Mouse (Mus musculus): ENCODE data around the gene Enox1.

Gene Enox1

GRCm38 (mm10) chr14:77567120-77567519 is 410.6 kb downstream of the Enox1 start:
- no peak for DNase-seq (ENCODE audit: low spot score in 2 of 2)

GRCm38 (mm10) chr14:77574436-77574835 is 417.9 kb downstream of the Enox1 start:
- DNase-seq (ENCODE audit: low spot score in 2 of 2) = no peak

GRCm38 (mm10) chr14:77576411-77576810 is 419.8 kb downstream of the Enox1 start:
- DNase-seq (ENCODE audit: low spot score in 2 of 2) = no peak

- no peak for DNase-seq (ENCODE audit: low spot score in 2 of 2)
Observed at GRCm38 (mm10) chr14:77577481-77578251, 421.1 kb downstream of the Enox1 start.

GRCm38 (mm10) chr14:77578355-77578754 is 421.8 kb downstream of the Enox1 start:
- DNase-seq (ENCODE audit: low spot score in 2 of 2) = no peak

GRCm38 (mm10) chr14:77580106-77580936 is 423.8 kb downstream of the Enox1 start:
- DNase-seq (ENCODE audit: low spot score in 2 of 2) = no peak

- no peak for DNase-seq (ENCODE audit: low spot score in 2 of 2)
Observed at GRCm38 (mm10) chr14:77580937-77581270, 424.3 kb downstream of the Enox1 start.

- DNase-seq (ENCODE audit: low spot score in 2 of 2) = no peak
Observed at GRCm38 (mm10) chr14:77581616-77582015, 425.1 kb downstream of the Enox1 start.

GRCm38 (mm10) chr14:77584426-77584825 is 427.9 kb downstream of the Enox1 start:
- DNase-seq (ENCODE audit: low spot score in 2 of 2) = no peak

GRCm38 (mm10) chr14:77585031-77585800 is 428.7 kb downstream of the Enox1 start:
- DNase-seq (ENCODE audit: low spot score in 2 of 2) = no peak

- DNase-seq (ENCODE audit: low spot score in 2 of 2) = no peak
Observed at GRCm38 (mm10) chr14:77586033-77586432, 429.5 kb downstream of the Enox1 start.

- DNase-seq (ENCODE audit: low spot score in 2 of 2) = no peak
Observed at GRCm38 (mm10) chr14:77587182-77587581, 430.6 kb downstream of the Enox1 start.

GRCm38 (mm10) chr14:77593136-77593838 is 436.7 kb downstream of the Enox1 start:
- no peak for DNase-seq (ENCODE audit: low spot score in 2 of 2)

- DNase-seq (ENCODE audit: low spot score in 2 of 2) = no peak
Observed at GRCm38 (mm10) chr14:77596216-77597175, 439.9 kb downstream of the Enox1 start.

- DNase-seq (ENCODE audit: low spot score in 2 of 2) = no peak
Observed at GRCm38 (mm10) chr14:77599016-77599704, 442.6 kb downstream of the Enox1 start.

GRCm38 (mm10) chr14:77600773-77601172 is 444.2 kb downstream of the Enox1 start:
- DNase-seq (ENCODE audit: low spot score in 2 of 2) = no peak

GRCm38 (mm10) chr14:77601446-77601845 is 444.9 kb downstream of the Enox1 start:
- DNase-seq (ENCODE audit: low spot score in 2 of 2) = no peak

GRCm38 (mm10) chr14:77608182-77608839 is 451.7 kb downstream of the Enox1 start:
- no peak for DNase-seq (ENCODE audit: low spot score in 2 of 2)

GRCm38 (mm10) chr14:77615201-77615600 is 458.6 kb downstream of the Enox1 start:
- no peak for DNase-seq (ENCODE audit: low spot score in 2 of 2)
